Mouse (Mus musculus): ENCODE results near the gene Prm1. TPM values are rescaled to one million over a fixed set of nuclear protein-coding genes. Genes with fewer than 3 reads are reported as not detected.
A peak's percentile ranks its signal among the peaks of the same experiment; 100 is the strongest.
"Not testable (repeated sequence)": the region's sequence is repeated elsewhere in the genome, so short reads cannot be mapped to it uniquely, and the experiment has no call there.

Prm1 gene
- polyA plus RNA-seq (2015; fragmentation: Nextera tagmentation; extraction: Ambion mirVana), result 0.30 TPM in 1 of 2 replicates, not detected in the other

GRCm38 (mm10) chr16:10805789-10806527, at the start of gene Prm1:
Gene Prm1, minus strand, starts transcription at chr16:10805839.
- Histone ChIP-seq H3K27me3 (no peaks in the 10 kb centered on the region), H3K9ac (no peak within 1 kb of the TSS), H3K27ac (no peak within 1 kb of the TSS), H3K9me3 (replicated peaks) (no peaks in the 10 kb centered on the region), H3K36me3 (no peaks in the 10 kb centered on the region), H3K4me3 (no peak within 1 kb of the TSS), H3K4me2 (no peak within 1 kb of the TSS), H3K4me1 (replicated peaks) (no peaks in the 10 kb centered on the region; the same call in 1 of the 2 replicates)
- no peak for ATAC-seq (replicated peaks; ENCODE audit: insufficient number of reproducible peaks, insufficient read depth, low FRiP score, low read depth)
- 71% methylated on average over 10 of the region's 10 CpGs for WGBS

- H3K4me3 ChIP-seq; H3K27me3 ChIP-seq; H3K9me3 ChIP-seq (replicated peaks); H3K4me2 ChIP-seq; ATAC-seq (replicated peaks; ENCODE audit: insufficient number of reproducible peaks, insufficient read depth, low FRiP score, low read depth); H3K9ac ChIP-seq; H3K27ac ChIP-seq; H3K36me3 ChIP-seq: not testable (repeated sequence)
- H3K4me1 ChIP-seq (replicated peaks), result peaks cover 23% of the 10 kb centered on the region
- WGBS, result 90% methylated on average over 10 of the region's 10 CpGs
Observed at GRCm38 (mm10) chr16:10852216-10852615, 46.6 kb upstream of the Prm1 start.

GRCm38 (mm10) chr16:10850905-10851304, 45.3 kb upstream of the Prm1 start:
- no peak overlapping the region for H3K4me3 ChIP-seq
- no peaks in the 10 kb centered on the region for H3K9me3 ChIP-seq (replicated peaks)
- H3K27me3 ChIP-seq, result no peaks in the 10 kb centered on the region
- 71% methylated on average over 4 of the region's 4 CpGs for WGBS
- peaks cover 24% of the 10 kb centered on the region for H3K4me1 ChIP-seq (replicated peaks)
- H3K9ac ChIP-seq, result no peak overlapping the region
- ATAC-seq (replicated peaks; ENCODE audit: insufficient number of reproducible peaks, insufficient read depth, low FRiP score, low read depth), result 0 out of 2 replicates have a peak, but pooled peaks have one; percentile 11
- peak overlapping the region; percentile 44; the same call in 1 of the 2 replicates for H3K27ac ChIP-seq
- H3K36me3 ChIP-seq, result no peaks in the 10 kb centered on the region
- no peak overlapping the region for H3K4me2 ChIP-seq

- WGBS, result 56% methylated on average over 12 of the region's 12 CpGs
- Histone ChIP-seq H3K27ac (peak overlapping the region; percentile 44; the same call in 1 of the 2 replicates), H3K9me3 (replicated peaks) (no peaks in the 10 kb centered on the region), H3K4me1 (replicated peaks) (peaks cover 23% of the 10 kb centered on the region), H3K4me2 (no peak overlapping the region), H3K9ac (no peak overlapping the region), H3K27me3 (no peaks in the 10 kb centered on the region), H3K36me3 (no peaks in the 10 kb centered on the region), H3K4me3 (no peak overlapping the region)
- ATAC-seq (replicated peaks; ENCODE audit: insufficient number of reproducible peaks, insufficient read depth, low FRiP score, low read depth), result 0 out of 2 replicates have a peak, but pooled peaks have one; percentile 23
Observed at GRCm38 (mm10) chr16:10849965-10850861, 44.6 kb upstream of the Prm1 start.

- 53% methylated on average over 4 of the region's 4 CpGs for WGBS
- no peak overlapping the region for H3K27ac ChIP-seq
- no peaks in the 10 kb centered on the region for H3K36me3 ChIP-seq
- H3K4me3 ChIP-seq, result no peak overlapping the region
- H3K4me2 ChIP-seq, result no peak overlapping the region
- H3K4me1 ChIP-seq (replicated peaks), result peaks cover 39% of the 10 kb centered on the region
- no peak overlapping the region for H3K9ac ChIP-seq
- H3K9me3 ChIP-seq (replicated peaks), result no peaks in the 10 kb centered on the region
- ATAC-seq (replicated peaks; ENCODE audit: insufficient number of reproducible peaks, insufficient read depth, low FRiP score, low read depth), result no peak; the same call in 1 of the 2 replicates
- no peaks in the 10 kb centered on the region for H3K27me3 ChIP-seq
Observed at GRCm38 (mm10) chr16:10846503-10846902, 40.9 kb upstream of the Prm1 start.

- 78% methylated on average over 6 of the region's 6 CpGs for WGBS
- Histone ChIP-seq H3K4me3 (no peak overlapping the region), H3K4me1 (replicated peaks) (peaks cover 39% of the 10 kb centered on the region), H3K27me3 (no peaks in the 10 kb centered on the region), H3K9me3 (replicated peaks) (no peaks in the 10 kb centered on the region), H3K36me3 (no peaks in the 10 kb centered on the region), H3K4me2 (no peak overlapping the region), H3K9ac (no peak overlapping the region), H3K27ac (no peak overlapping the region)
- no peak for ATAC-seq (replicated peaks; ENCODE audit: insufficient number of reproducible peaks, insufficient read depth, low FRiP score, low read depth)
Observed at GRCm38 (mm10) chr16:10845952-10846351, 40.3 kb upstream of the Prm1 start.

GRCm38 (mm10) chr16:10844319-10844670, 38.7 kb upstream of the Prm1 start:
- no peak for ATAC-seq (replicated peaks; ENCODE audit: insufficient number of reproducible peaks, insufficient read depth, low FRiP score, low read depth)
- WGBS, result 39% methylated on average over 6 of the region's 6 CpGs
- Histone ChIP-seq H3K9me3 (replicated peaks) (no peaks in the 10 kb centered on the region), H3K4me1 (replicated peaks) (peaks cover 35% of the 10 kb centered on the region), H3K27me3 (no peaks in the 10 kb centered on the region), H3K4me2 (peak overlapping the region; percentile 63), H3K4me3 (peak overlapping the region; percentile 42), H3K9ac (no peak overlapping the region), H3K36me3 (no peaks in the 10 kb centered on the region), H3K27ac (peak overlapping the region; percentile 73)

- peak; percentile 72 for ATAC-seq (replicated peaks; ENCODE audit: insufficient number of reproducible peaks, insufficient read depth, low FRiP score, low read depth)
- peak overlapping the region; percentile 63 for H3K4me2 ChIP-seq
- WGBS, result 6% methylated on average over 18 of the region's 18 CpGs
- H3K9ac ChIP-seq, result peak overlapping the region; percentile 16; the same call in 1 of the 2 replicates
- H3K27ac ChIP-seq, result peak overlapping the region; percentile 73
- H3K4me1 ChIP-seq (replicated peaks), result peaks cover 35% of the 10 kb centered on the region
- H3K9me3 ChIP-seq (replicated peaks), result no peaks in the 10 kb centered on the region
- H3K36me3 ChIP-seq, result no peaks in the 10 kb centered on the region
- H3K4me3 ChIP-seq, result peak overlapping the region; percentile 42
- H3K27me3 ChIP-seq, result no peaks in the 10 kb centered on the region
Observed at GRCm38 (mm10) chr16:10843486-10844318, 38.1 kb upstream of the Prm1 start.

GRCm38 (mm10) chr16:10842282-10842855, 36.7 kb upstream of the Prm1 start:
- H3K36me3 ChIP-seq, result no peaks in the 10 kb centered on the region
- no peak overlapping the region for H3K4me2 ChIP-seq
- H3K9me3 ChIP-seq (replicated peaks), result no peaks in the 10 kb centered on the region
- H3K9ac ChIP-seq, result no peak overlapping the region
- no peaks in the 10 kb centered on the region for H3K27me3 ChIP-seq
- WGBS, result 83% methylated on average over 4 of the region's 4 CpGs
- H3K27ac ChIP-seq, result no peak overlapping the region
- no peak overlapping the region for H3K4me3 ChIP-seq
- peaks cover 47% of the 10 kb centered on the region for H3K4me1 ChIP-seq (replicated peaks)
- ATAC-seq (replicated peaks; ENCODE audit: insufficient number of reproducible peaks, insufficient read depth, low FRiP score, low read depth), result no peak

- Histone ChIP-seq H3K36me3 (no peaks in the 10 kb centered on the region), H3K4me1 (replicated peaks) (peaks cover 54% of the 10 kb centered on the region), H3K9me3 (replicated peaks) (no peaks in the 10 kb centered on the region), H3K27ac (peak overlapping the region; percentile 82; the same call in 1 of the 2 replicates), H3K4me2 (no peak overlapping the region), H3K9ac (no peak overlapping the region), H3K4me3 (no peak overlapping the region), H3K27me3 (no peaks in the 10 kb centered on the region)
- WGBS, result 74% methylated on average over 13 of the region's 14 CpGs
- ATAC-seq (replicated peaks; ENCODE audit: insufficient number of reproducible peaks, insufficient read depth, low FRiP score, low read depth), result no peak
Observed at GRCm38 (mm10) chr16:10840018-10840417, 34.4 kb upstream of the Prm1 start.

Data from heart, embryonic 15.5 days (tissue).